Mouse (Mus musculus) left cerebral cortex, postnatal 10 days (tissue): Measurements from ENCODE around the gene Wnk2. TPM values are rescaled to one million over a fixed set of nuclear protein-coding genes. Genes with fewer than 3 reads are reported as not detected.

ENCODE experiments used
- DNase-seq, 2 experiments: peaks; one replicate each; pipeline ENCODE4 v3.0.0; 2021 to 2022; ENCODE audit warnings: low spot score in 2 of 2, mixed read lengths in 1 of 2; ENCODE audit errors: extremely low spot score in 1 of 2
- intact Hi-C: fragments of 180-260 bp; cut with DNase I; formaldehyde crosslinking; loops from one replicate; pipeline ENCODE4 v1.15.1; 2025
- total RNA-seq, 2 experiments: library from RNA; stranded (reverse); gene quantifications; 2 replicates each; pipeline ENCODE4 v1.2.3; 2021

Wnk2 gene
- total RNA-seq, 2 experiments from 2014 or later: 112 to 116 TPM

GRCm38 (mm10) chr13:49025521-49025920, 122.3 kb downstream of the Wnk2 start:
- DNase-seq: no peak
- intact Hi-C loops: no loop called here

DNA sequence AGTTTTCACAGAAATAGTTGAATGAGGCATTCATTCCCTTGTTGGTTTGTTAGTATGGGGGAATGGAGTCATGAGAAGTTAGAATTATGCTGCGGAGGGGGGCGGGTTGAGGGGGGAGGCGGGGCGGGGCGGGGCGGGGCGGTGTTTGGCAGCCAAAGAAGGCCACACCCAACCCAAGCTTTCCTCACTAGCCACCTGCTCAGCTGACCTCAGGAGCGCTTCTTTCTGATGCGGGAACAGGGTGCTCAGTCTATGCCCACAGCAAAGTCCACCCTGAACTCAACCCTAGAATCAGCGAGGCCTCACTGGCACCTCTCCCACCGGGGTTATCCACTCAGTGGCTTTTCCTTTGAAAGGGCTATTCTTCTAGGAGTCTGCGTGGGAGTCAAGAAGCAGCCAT, 123.1 kb downstream of the Wnk2 start:
- intact Hi-C loops: no loop called here
- DNase-seq: no peak

GRCm38 (mm10) chr13:49021693-49022092, 126.1 kb downstream of the Wnk2 start:
- no peak for DNase-seq
- intact Hi-C loops: no loop called here

GRCm38 (mm10) chr13:49020152-49020551, 127.7 kb downstream of the Wnk2 start:
- intact Hi-C loops: no loop called here

DNA sequence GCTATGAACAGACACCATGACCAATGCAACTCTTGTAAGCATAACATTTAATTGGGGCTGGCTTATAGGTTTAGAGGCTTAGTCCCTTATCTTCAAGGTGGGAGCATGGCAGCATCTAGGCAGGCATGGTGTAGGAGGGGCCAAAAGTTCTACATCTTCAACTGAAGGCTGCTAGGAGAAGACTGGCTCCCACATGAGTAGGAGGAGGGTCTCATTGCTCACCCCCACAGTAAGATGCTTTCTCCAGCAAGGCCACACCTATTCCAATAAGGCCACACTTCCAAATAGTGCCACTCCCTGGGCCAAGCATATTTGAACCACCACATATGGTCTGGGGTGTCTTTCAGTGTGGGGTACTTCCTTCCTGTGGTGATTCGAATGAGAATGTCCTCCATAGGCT, 130.4 kb downstream of the Wnk2 start:
- intact Hi-C loops: no loop called here
- no peak for DNase-seq

More at GRCm38 (mm10) chr13:49020152-49020551, 127.7 kb downstream of the Wnk2 start:
- no peak for DNase-seq

DNA sequence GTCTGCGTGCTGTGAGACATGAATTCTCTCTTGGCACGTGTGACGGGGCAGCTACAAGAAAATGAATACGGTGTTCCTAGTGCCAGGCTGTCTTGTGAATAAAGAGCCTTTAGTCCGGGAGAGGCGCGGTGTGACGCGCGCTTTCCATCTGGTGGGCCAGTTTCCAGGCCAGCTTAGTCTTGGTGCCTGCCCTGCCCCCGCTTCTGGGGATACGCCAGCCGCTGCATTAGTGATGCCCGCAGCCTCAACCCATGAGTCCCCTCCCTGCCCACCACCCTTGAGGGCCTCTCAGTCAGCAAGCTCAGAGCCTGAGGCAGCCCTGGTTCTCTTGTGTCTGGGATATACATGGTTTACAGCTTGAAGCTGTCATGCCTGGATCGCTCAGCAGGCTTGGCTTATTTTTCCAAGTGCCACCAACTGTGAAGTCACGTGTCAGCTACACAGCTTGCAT, 131.5 kb downstream of the Wnk2 start:
- peak; percentile 90 to 91 for DNase-seq
- intact Hi-C loops: no loop called here

DNA sequence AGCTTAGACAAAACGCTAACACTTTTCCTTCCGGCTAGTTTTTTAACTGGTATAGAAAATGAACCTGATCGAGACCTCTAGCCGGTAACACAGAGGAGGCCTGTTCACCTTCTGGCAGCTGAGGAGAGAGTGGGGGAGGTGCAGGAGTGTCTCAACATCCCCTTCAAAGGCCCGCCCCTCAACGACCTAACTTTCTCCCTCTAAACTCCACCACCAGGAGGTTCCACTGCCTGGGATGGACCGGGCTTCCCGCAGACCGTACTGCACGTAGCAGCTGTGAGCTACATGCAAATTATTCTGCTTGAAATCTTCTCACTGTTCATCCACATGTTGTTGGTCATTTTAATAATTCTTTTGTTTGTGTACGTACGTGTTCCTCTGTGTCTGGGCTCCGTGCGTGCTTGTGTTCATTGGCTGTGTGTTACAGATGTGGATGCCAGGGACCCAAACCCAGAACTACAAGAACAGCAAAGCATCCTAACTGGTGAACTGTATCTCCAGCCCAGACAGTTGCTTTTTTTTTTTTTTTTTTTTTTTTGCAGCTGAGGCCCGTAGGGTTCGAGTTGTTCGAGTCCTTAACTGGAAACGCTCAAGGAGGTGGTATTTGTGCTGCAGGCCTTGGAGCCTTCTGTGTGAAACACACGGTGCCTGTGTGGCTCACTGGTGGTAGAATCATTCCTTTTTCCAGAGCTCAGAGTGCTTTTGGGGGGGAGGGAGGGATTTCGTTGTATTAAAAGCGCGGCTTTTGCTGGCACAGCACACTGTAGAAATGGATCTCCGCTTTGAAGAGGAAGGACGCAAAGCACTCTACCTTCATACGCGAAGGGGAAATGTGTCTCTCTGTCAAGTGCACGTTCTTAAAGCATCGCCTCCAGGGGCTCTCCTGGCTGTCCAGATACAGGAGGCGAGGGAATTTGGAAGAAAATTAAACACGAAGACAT, 132.2 kb downstream of the Wnk2 start:
- peak in 1 of 2 experiments; percentile 57 for DNase-seq
- intact Hi-C loops: no loop called here

- DNase-seq: no peak
- intact Hi-C loops: no loop called here
Measured at GRCm38 (mm10) chr13:49013206-49013794, 134.5 kb downstream of the Wnk2 start.

DNA sequence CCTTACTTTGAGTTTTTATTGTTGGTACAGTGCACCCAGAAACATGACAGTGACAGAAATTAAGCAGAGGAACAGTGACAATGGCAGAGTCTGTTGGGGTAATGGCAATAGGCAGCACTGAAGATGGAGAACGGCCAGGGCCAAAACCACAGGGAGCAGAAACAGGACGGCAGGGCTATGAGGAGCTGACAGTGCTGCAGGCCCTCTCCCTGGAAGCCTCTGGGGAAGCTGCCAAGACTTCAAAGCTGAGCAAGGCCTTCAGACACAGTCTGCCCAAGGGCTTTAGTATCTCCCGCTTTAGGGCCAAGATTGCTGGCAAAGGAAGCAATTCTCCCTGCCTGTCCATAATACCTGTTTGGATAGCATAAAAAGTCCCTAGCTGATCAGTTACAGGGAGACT, 146.1 kb downstream of the Wnk2 start:
- intact Hi-C loops: loop anchor here (10.0 kb wide), 1 partner anchor 347 kb away; no protein-coding TSS in a partner anchor
- DNase-seq: peak; percentile 40 to 75

- DNase-seq: peak; percentile 38 to 57
- intact Hi-C loops: no loop called here
Measured at GRCm38 (mm10) chr13:48998591-48998990, 149.2 kb downstream of the Wnk2 start.

DNA sequence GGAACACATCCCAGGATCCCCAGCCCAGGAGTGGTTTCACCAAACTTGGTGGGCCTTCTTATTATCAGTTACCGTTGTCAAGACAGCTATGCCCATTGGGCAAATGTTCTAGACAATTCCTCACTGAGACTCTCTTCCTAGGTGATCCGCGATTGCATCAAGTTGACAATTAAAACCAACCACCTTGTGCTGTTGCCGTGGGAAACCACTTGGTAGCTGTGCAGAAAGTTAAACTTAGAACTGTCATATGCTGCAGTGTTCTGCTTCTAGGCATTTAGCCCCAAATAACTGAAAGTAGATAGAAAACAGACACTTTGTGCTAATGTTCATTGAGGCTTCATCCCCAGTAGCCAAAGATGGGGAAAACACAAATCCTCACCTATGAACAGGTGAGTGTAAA, 151.1 kb downstream of the Wnk2 start:
- DNase-seq: no peak
- intact Hi-C loops: no loop called here

DNA sequence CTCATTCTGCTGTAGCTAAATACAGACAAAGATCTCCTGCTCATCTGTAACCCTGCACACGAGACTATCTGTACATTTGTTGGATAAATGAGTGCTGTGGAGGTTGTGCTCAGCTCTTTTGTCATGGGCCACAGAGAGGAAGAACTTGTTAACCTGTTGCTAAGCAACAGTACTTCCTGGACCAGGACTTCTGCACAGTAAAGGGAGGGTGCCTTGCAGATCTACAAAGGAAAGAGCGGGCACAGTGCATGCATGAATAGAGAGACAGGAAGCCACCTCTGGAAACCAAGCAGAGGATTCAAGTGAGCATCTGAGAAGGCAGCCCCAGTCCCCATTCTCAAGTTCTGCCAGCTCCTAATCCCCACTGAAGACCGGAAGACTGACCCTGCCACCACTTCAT, 152.9 kb downstream of the Wnk2 start:
- intact Hi-C loops: no loop called here
- DNase-seq: no peak

GRCm38 (mm10) chr13:48992914-48993313, 154.9 kb downstream of the Wnk2 start:
- intact Hi-C loops: no loop called here

GRCm38 (mm10) chr13:48990138-48990537, 157.7 kb downstream of the Wnk2 start:
- intact Hi-C loops: no loop called here
- no peak for DNase-seq

More at GRCm38 (mm10) chr13:48992914-48993313, 154.9 kb downstream of the Wnk2 start:
- no peak for DNase-seq

Other genes with a start within 250 kb of the Wnk2 start
- gene Fam120a, start 180.0 kb downstream of the Wnk2 start, total RNA-seq: 10 to 100 TPM; 95.2 to 96.8 TPM
- gene Ninj1, start 39.5 kb upstream of the Wnk2 start, total RNA-seq: 10 to 100 TPM; 23.8 to 23.9 TPM
- 10 to 100 TPM; 11.1 to 12.9 TPM for gene Card19, start 68.0 kb upstream of the Wnk2 start, total RNA-seq
- 1 to 10 TPM; 2.4 to 2.8 TPM for gene Susd3, start 100.7 kb upstream of the Wnk2 start, total RNA-seq
- gene Fgd3, start 172.3 kb upstream of the Wnk2 start, total RNA-seq: 10 to 100 TPM in 1 of 2 experiments, 1 to 10 TPM in 1; 8.7 to 10.2 TPM
- gene Bicd2, start 193.6 kb upstream of the Wnk2 start, total RNA-seq: 10 to 100 TPM; 44.5 to 45.7 TPM